Mouse (Mus musculus) hindbrain, embryonic 11.5 days (tissue): ENCODE results near the gene I830077J02Rik. TPM values are rescaled to one million over a fixed set of nuclear protein-coding genes. Genes with fewer than 3 reads are reported as not detected.

Experiments
- ATAC-seq: fragments of 200-750 bp; cut with Nextera tagmentation; 2 replicates; pipeline ENCODE4 v1.8.0; 2017; ENCODE audit warnings: mild to moderate bottlenecking, moderate TSS enrichment, moderate library complexity; ENCODE audit not compliant: low FRiP score
- DNase-seq: peaks from one replicate; pipeline ENCODE4 v3.0.0-alpha.2; 2015; ENCODE audit warnings: low spot score
- H3K27ac ChIP-seq: fragments of 300-500 bp; sonication (generic); 2 replicates; pipeline ENCODE4 v1.5.1; 2014; ENCODE audit warnings: mild to moderate bottlenecking, low read depth, low read length
- H3K27me3 ChIP-seq: fragments of 300-500 bp; sonication (generic); 2 replicates; pipeline ENCODE4 v1.6.1; 2014; ENCODE audit warnings: mild to moderate bottlenecking, low read length, moderate library complexity, mixed read lengths; ENCODE audit not compliant: control insufficient read depth, insufficient read depth
- H3K36me3 ChIP-seq: fragments of 300-500 bp; sonication (generic); 2 replicates; pipeline ENCODE4 v1.6.1; 2014; ENCODE audit warnings: mild to moderate bottlenecking, low read length, moderate library complexity, mixed read lengths; ENCODE audit not compliant: control insufficient read depth, insufficient read depth
- H3K4me1 ChIP-seq: fragments of 300-500 bp; sonication (generic); replicated peaks from 2 replicates; pipeline ENCODE4 v1.6.1; 2014; ENCODE audit warnings: low read length, mixed read lengths; ENCODE audit not compliant: control insufficient read depth, insufficient read depth
- H3K4me2 ChIP-seq: fragments of 300-500 bp; sonication (generic); replicated peaks from 2 replicates; pipeline ENCODE4 v1.6.1; 2014; ENCODE audit warnings: mild to moderate bottlenecking, low read depth, low read length
- H3K4me3 ChIP-seq: fragments of 300-500 bp; sonication (generic); 2 replicates; pipeline ENCODE4 v1.5.1; 2014; ENCODE audit warnings: low read depth, low read length
- H3K9ac ChIP-seq: fragments of 300-500 bp; sonication (generic); 2 replicates; pipeline ENCODE4 v1.6.1; 2014; ENCODE audit warnings: low read depth, low read length
- H3K9me3 ChIP-seq: fragments of 300-500 bp; sonication (generic); 2 replicates; pipeline ENCODE4 v1.6.1; 2016; ENCODE audit warnings: low read length; ENCODE audit not compliant: control insufficient read depth
- WGBS: fragments of 180-500 bp; shearing (Covaris S2); extraction: QIAGEN DNeasy Blood & Tissue Kit; methylation state at CpG from one replicate; pipeline ENCODE4 v1.1.7; 2014; 5-methylcytosine and 5-hydroxymethylcytosine counted together
- polyA plus RNA-seq: library from polyadenylated mRNA; unstranded; fragments of >200 nt; fragmentation: Nextera tagmentation; extraction: Ambion mirVana; gene quantifications from 2 replicates; pipeline ENCODE4 v1.2.1, GENCODE M21; 2014

The I830077J02Rik gene
- polyA plus RNA-seq, 1 experiment from 2014 or later, result 0.97 TPM

DNA sequence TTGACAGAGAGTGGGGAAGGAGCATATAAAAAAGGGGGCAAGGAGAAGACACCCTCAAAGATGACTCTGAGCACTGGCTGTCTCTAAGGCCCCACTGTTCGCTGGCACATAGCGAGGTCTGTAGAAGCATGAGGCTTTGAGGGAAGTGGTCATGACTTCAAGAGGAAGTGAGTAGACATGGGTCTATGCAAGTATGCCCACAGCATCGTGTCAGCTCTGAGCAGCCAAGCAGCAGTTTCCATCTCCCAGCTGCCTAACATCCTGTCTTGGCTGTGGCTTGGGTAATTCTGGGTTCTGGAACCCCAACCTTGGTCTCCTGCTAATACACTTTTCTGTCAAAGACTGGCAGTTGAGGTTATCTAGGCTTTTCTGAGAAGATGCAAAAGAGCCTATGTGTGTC is 31.7 kb downstream of the I830077J02Rik start:
- no peak for ATAC-seq
- DNase-seq, result no peak

DNA sequence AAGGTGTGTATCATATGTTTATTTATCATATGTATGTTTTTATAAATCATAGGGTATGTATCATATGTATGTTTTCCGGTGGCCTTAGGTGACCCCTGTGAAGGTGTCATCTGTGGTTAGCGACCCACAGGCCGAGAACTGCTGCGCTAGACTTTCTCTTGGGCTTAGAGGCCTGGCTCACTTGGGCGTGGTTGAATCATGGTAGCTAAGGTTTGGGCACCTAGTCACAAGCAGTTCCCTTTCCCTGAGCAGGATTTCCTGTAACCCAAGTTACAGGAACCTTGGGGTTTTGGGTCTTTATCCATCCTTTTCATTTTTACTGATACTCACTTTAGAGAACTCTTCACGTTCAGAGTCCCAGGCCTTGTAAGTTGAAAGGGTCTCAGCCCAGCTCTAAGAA is 32.2 kb downstream of the I830077J02Rik start:
- H3K27me3 ChIP-seq, result no peaks in the 10 kb centered on the region
- no peak for ATAC-seq
- 81% methylated on average over 6 of the region's 6 CpGs for WGBS
- no peak for DNase-seq
- no peaks in the 10 kb centered on the region for H3K9me3 ChIP-seq
- H3K4me1 ChIP-seq, result no peaks in the 10 kb centered on the region
- H3K4me3 ChIP-seq, result no peak overlapping the region
- no peak overlapping the region for H3K4me2 ChIP-seq
- no peak overlapping the region for H3K9ac ChIP-seq
- no peak overlapping the region for H3K27ac ChIP-seq
- H3K36me3 ChIP-seq, result no peaks in the 10 kb centered on the region

More for the DNA sequence above, 31.7 kb downstream of the I830077J02Rik start:
- Histone ChIP-seq H3K4me3 (no peak overlapping the region), H3K27ac (no peak overlapping the region), H3K27me3 (no peaks in the 10 kb centered on the region), H3K9ac (no peak overlapping the region), H3K4me2 (no peak overlapping the region), H3K4me1 (no peaks in the 10 kb centered on the region), H3K36me3 (no peaks in the 10 kb centered on the region), H3K9me3 (no peaks in the 10 kb centered on the region)
- 86% methylated on average over 3 of the region's 3 CpGs for WGBS

DNA sequence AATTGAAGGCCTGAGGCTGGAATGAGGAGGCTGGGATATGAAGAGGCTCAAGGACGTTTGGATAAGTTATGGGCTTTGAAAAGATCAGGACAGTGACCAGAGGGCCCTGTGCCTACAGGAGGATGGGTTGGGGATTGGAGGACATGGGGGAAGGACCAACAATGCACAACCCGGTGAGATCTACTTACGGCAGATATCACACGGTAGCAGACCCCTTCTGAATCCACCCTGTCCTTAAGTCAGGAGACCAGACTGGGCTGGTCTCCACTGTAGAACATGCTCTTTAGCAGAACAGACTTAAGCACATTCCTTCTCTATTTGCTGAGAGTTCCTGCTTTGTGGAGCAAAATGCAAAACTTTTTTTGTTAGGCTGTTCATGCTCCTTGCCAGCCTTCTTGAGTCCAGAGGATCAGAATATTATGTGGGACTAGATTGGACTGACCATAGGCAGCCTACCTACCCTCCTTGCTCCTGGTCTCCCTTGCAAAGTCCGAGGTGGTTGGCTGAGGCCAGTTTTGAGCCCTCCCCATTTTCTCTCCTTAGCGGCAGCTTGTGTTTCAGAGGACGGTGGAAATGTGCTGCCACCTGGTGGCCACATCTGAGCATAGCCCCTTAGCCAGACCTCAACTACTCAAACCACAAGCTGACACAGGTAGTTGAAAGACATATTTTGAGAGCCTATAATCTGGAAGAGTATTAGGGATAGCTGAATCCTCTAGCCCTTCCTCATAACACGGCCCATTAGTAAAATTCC is 32.9 kb downstream of the I830077J02Rik start:
- H3K4me2 ChIP-seq, result no peak overlapping the region
- ATAC-seq (peak; percentile 82), DNase-seq (peak; percentile 91)
- H3K9me3 ChIP-seq, result no peaks in the 10 kb centered on the region
- no peak overlapping the region for H3K9ac ChIP-seq
- H3K27me3 ChIP-seq, result no peaks in the 10 kb centered on the region
- no peaks in the 10 kb centered on the region for H3K36me3 ChIP-seq
- H3K4me3 ChIP-seq, result no peak overlapping the region
- no peaks in the 10 kb centered on the region for H3K4me1 ChIP-seq
- no peak overlapping the region for H3K27ac ChIP-seq
- WGBS, result 43% methylated on average over 8 of the region's 8 CpGs

GRCm38 (mm10) chr3:105898861-105899260 is 33.6 kb downstream of the I830077J02Rik start:
- H3K4me3 ChIP-seq, result no peak overlapping the region
- no peak overlapping the region for H3K27ac ChIP-seq
- no peak overlapping the region for H3K4me2 ChIP-seq
- no peaks in the 10 kb centered on the region; the same call in 1 of the 2 replicates for H3K4me1 ChIP-seq
- no peaks in the 10 kb centered on the region for H3K36me3 ChIP-seq
- 91% methylated on average over 11 of the region's 11 CpGs for WGBS
- no peaks in the 10 kb centered on the region for H3K27me3 ChIP-seq
- ATAC-seq (no peak), DNase-seq (no peak)
- no peak overlapping the region for H3K9ac ChIP-seq
- H3K9me3 ChIP-seq, result no peaks in the 10 kb centered on the region

GRCm38 (mm10) chr3:105898325-105898724 is 34.1 kb downstream of the I830077J02Rik start:
- Histone ChIP-seq H3K4me3 (no peak overlapping the region), H3K9ac (no peak overlapping the region), H3K27ac (no peak overlapping the region), H3K9me3 (no peaks in the 10 kb centered on the region), H3K4me1 (no peaks in the 10 kb centered on the region; the same call in 1 of the 2 replicates), H3K27me3 (no peaks in the 10 kb centered on the region), H3K36me3 (no peaks in the 10 kb centered on the region), H3K4me2 (no peak overlapping the region)
- DNase-seq (no peak), ATAC-seq (no peak)
- 93% methylated on average over 2 of the region's 2 CpGs for WGBS

DNA sequence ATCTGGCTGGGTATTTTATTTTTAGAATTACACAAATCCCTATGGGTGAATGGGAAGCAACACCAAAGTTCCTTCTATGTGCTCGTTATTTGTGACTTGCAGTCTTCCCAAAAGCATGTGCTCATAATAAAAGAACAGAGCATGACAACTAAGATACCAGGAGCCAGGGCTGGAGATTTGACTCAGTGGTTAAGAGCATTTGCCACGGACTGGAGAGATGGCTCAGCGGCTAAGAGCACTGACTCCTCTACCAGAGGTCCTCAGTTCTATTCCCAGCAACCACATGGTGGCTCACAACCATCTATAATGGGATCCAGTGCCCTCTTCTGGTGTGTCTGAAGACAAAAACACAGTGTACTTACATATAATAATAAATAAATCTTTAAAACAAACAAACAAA is 35.7 kb downstream of the I830077J02Rik start:
- 79% methylated on average over 3 of the region's 3 CpGs for WGBS
- no peaks in the 10 kb centered on the region; the same call in 1 of the 2 replicates for H3K4me1 ChIP-seq
- H3K4me3 ChIP-seq, result no peak overlapping the region
- no peaks in the 10 kb centered on the region for H3K27me3 ChIP-seq
- DNase-seq, result no peak
- no peaks in the 10 kb centered on the region for H3K9me3 ChIP-seq
- no peaks in the 10 kb centered on the region for H3K36me3 ChIP-seq
- ATAC-seq, result no peak
- no peak overlapping the region for H3K9ac ChIP-seq
- H3K4me2 ChIP-seq, result no peak overlapping the region
- H3K27ac ChIP-seq, result no peak overlapping the region

DNA sequence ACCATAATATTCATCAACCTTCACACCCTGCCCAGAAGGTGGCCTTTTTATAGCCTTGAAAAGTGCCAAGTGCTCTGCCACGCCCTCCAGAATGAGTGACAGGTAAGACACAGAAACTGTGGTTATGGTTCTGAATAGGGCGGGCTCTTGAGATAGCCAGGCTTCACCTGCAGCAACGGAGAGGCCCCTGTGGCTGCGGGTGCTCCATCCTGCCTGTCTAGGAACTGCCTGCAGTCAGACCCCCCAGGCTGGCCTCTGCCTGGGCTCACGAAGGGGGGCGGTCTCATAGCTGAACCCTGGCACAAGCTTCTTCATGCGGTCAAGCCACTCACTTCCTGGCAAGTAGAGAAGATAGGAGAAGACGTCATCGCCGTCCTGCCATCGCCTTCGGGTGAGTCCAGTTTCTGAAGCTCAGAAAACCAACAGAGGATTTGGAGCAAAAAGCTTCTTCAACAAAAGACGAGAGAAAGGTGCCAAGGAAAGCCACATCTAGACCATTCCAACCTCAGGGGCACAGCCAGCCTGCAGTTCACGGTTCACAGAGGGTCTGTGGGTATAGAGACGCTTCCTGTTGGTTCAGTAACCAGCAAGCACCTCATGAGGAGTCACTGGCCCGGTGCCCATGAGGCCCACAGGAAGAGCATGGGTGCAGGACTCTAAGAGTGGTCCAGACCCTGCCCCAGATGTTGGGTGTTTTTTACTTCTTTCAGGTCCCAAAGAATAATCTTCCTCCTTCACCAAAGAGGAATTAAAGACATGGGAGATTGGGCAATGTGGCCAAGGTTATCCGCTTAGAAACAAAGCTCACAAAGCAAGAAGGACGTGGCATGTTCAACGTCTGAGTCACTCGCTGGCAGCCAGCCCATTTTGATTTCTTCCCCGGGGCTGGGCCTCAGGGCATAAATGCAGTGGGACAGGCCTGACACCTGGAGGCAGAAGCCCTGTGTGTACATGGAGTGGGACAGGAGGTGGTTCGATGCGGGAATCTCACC is 37.6 kb downstream of the I830077J02Rik start:
- H3K9me3 ChIP-seq, result no peaks in the 10 kb centered on the region
- DNase-seq (no peak), ATAC-seq (no peak)
- no peaks in the 10 kb centered on the region for H3K27me3 ChIP-seq
- WGBS, result 86% methylated on average over 23 of the region's 23 CpGs
- H3K4me2 ChIP-seq, result no peak overlapping the region
- no peaks in the 10 kb centered on the region for H3K36me3 ChIP-seq
- H3K9ac ChIP-seq, result no peak overlapping the region
- no peak overlapping the region for H3K4me3 ChIP-seq
- no peak overlapping the region for H3K27ac ChIP-seq
- no peaks in the 10 kb centered on the region; the same call in 1 of the 2 replicates for H3K4me1 ChIP-seq

- no peak for ATAC-seq
- H3K27ac ChIP-seq, result no peak overlapping the region
These were observed 38.5 kb downstream of the I830077J02Rik start for GRCm38 (mm10) chr3:105893941-105894391.

More at GRCm38 (mm10) chr3:105893941-105894391, 38.5 kb downstream of the I830077J02Rik start:
- Histone ChIP-seq H3K4me1 (no peaks in the 10 kb centered on the region; the same call in 1 of the 2 replicates), H3K27me3 (no peaks in the 10 kb centered on the region), H3K9ac (no peak overlapping the region), H3K36me3 (no peaks in the 10 kb centered on the region), H3K4me3 (no peak overlapping the region), H3K9me3 (no peaks in the 10 kb centered on the region), H3K4me2 (no peak overlapping the region)
- WGBS, result 56% methylated on average over 6 of the region's 6 CpGs
- no peak for DNase-seq
